Mouse (Mus musculus) kidney, adult 8-10 months (tissue): ENCODE measurements around the gene Sult2a5.

ENCODE experiments used
- DNase-seq, 2 experiments: peaks; one replicate each; pipeline ENCODE4 v3.0.0; 2022

Gene Sult2a5

GRCm38 (mm10) chr7:13623667-13624066 is at the start of gene Sult2a5:
Gene Sult2a5, plus strand, starts transcription at chr7:13623967.
- DNase-seq: no peak
